ENCODE assay signal across 9 mouse cellular contexts in the genomic region with DNA sequence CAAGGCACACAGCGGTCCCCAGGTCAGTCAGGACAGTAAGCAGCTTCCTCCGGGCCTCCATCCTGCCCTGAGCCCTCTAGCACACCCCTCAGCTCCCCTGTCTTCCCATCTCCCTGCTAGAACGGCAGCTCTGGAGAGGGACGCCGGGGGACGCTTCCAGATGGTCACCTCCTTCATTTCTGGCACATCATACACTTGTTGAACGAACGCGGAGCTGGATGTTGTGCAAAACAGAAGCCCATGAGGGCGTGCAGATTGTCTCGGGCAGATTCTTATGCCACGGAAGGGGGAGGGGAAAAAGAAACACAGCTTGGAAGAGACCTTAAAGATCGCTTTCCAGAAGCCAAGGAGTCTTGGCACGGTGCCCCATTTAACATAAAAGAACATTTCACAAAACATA.
DNase-seq lines count a peak whose midpoint lies in the region; ATAC-seq lines count a peak whose summit lies in the region.
"Had no signal": no experiment of that assay in that cellular context is flagged by ENCODE, and none has a peak within 500 bp of the region (broad histone marks: within the 10 kb centered on the region; RNA-seq: fewer than 3 reads in every experiment).

No protein-coding gene starts in this region.

- H3K36me3 ChIP-seq in forebrain, embryonic 11.5 days (ENCODE audit: control insufficient read depth, insufficient read depth, low read length): no peaks in the 10 kb centered on the region
- H3K36me3 ChIP-seq in forebrain, embryonic 10.5 days (replicated peaks): peaks cover 10% of the 10 kb centered on the region
- no peaks in the 10 kb centered on the region for H3K36me3 ChIP-seq in hindbrain, embryonic 11.5 days (ENCODE audit: control insufficient read depth, insufficient read depth, low read length)
- H3K36me3 ChIP-seq in neural tube, embryonic 12.5 days: peaks cover 10% of the 10 kb centered on the region

- no peak overlapping the region for H3K4me2 ChIP-seq in forebrain, embryonic 11.5 days (ENCODE audit: low read depth, low read length, severe bottlenecking)
- no peak overlapping the region; the same call in 1 of the 2 replicates for H3K4me2 ChIP-seq in hindbrain, embryonic 11.5 days (replicated peaks; ENCODE audit: low read depth, low read length)
- H3K4me2 ChIP-seq in neural tube, embryonic 12.5 days (replicated peaks): peak overlapping the region; percentile 38
- H3K4me2 ChIP-seq: embryonic facial prominence, embryonic 12.5 days had no signal

- intact Hi-C loops in left cerebral cortex, postnatal 36 days (cut with DNase I): loop anchor here (2.0 kb wide), 1 partner anchor 78 kb away; a partner anchor contains a TSS

- H3K9ac ChIP-seq in forebrain, embryonic 11.5 days (ENCODE audit: low read length): no peak overlapping the region
- H3K9ac ChIP-seq in hindbrain, embryonic 11.5 days (ENCODE audit: low read depth, low read length): no peak overlapping the region
- no peak overlapping the region for H3K9ac ChIP-seq in neural tube, embryonic 12.5 days
- H3K9ac ChIP-seq: embryonic facial prominence, embryonic 12.5 days had no signal

- H3K27ac ChIP-seq in forebrain, embryonic 11.5 days (ENCODE audit: low read depth, low read length): no peak overlapping the region
- H3K27ac ChIP-seq in forebrain, embryonic 10.5 days: no peak overlapping the region
- H3K27ac ChIP-seq in hindbrain, embryonic 11.5 days (ENCODE audit: low read depth, low read length): no peak overlapping the region
- no peak overlapping the region for H3K27ac ChIP-seq in neural tube, embryonic 12.5 days
- H3K27ac ChIP-seq: embryonic facial prominence, embryonic 12.5 days had no signal

- peak; percentile 37 for ATAC-seq in forebrain, embryonic 11.5 days (replicated peaks; ENCODE audit: low FRiP score)
- ATAC-seq in hindbrain, embryonic 11.5 days (ENCODE audit: low FRiP score): peak; percentile 51
- ATAC-seq in neural tube, embryonic 12.5 days (ENCODE audit: low FRiP score, low read depth): peak; percentile 54; the same call in 1 of the 2 replicates

- H3K4me1 ChIP-seq in forebrain, embryonic 11.5 days (replicated peaks; ENCODE audit: control insufficient read depth, insufficient read depth, low read length): peaks cover 10% of the 10 kb centered on the region; the same call in 1 of the 2 replicates
- peaks cover 20% of the 10 kb centered on the region for H3K4me1 ChIP-seq in forebrain, embryonic 10.5 days
- H3K4me1 ChIP-seq in hindbrain, embryonic 11.5 days (replicated peaks; ENCODE audit: control insufficient read depth, insufficient read depth, low read length): peaks cover 4% of the 10 kb centered on the region; the same call in 1 of the 2 replicates
- H3K4me1 ChIP-seq in neural tube, embryonic 12.5 days: peaks cover 13% of the 10 kb centered on the region

- WGBS in forebrain, embryonic 11.5 days: 82% methylated on average over 14 of the region's 14 CpGs
- 89% methylated on average over 14 of the region's 14 CpGs for WGBS in forebrain, embryonic 10.5 days
- WGBS in hindbrain, embryonic 11.5 days: 66% methylated on average over 14 of the region's 14 CpGs
- WGBS in neural tube, embryonic 12.5 days: 66% methylated on average over 14 of the region's 14 CpGs

- peaks cover 4% of the 10 kb centered on the region; the same call in 1 of the 2 replicates for H3K27me3 ChIP-seq in forebrain, embryonic 11.5 days (ENCODE audit: control insufficient read depth, insufficient read depth, low read length)
- peaks cover 17% of the 10 kb centered on the region; the same call in 1 of the 2 replicates for H3K27me3 ChIP-seq in forebrain, embryonic 10.5 days (ENCODE audit: poor library complexity, severe bottlenecking)
- H3K27me3 ChIP-seq in hindbrain, embryonic 11.5 days (ENCODE audit: control insufficient read depth, insufficient read depth, low read length): peaks cover 5% of the 10 kb centered on the region; the same call in 1 of the 2 replicates
- H3K27me3 ChIP-seq in neural tube, embryonic 12.5 days (replicated peaks): no peaks in the 10 kb centered on the region; the same call in 1 of the 2 replicates
- H3K27me3 ChIP-seq: embryonic facial prominence, embryonic 12.5 days had no signal

- no peak overlapping the region for H3K4me3 ChIP-seq in forebrain, embryonic 11.5 days (ENCODE audit: low read depth, low read length)
- H3K4me3 ChIP-seq in forebrain, embryonic 10.5 days: no peak overlapping the region
- no peak overlapping the region for H3K4me3 ChIP-seq in hindbrain, embryonic 11.5 days (ENCODE audit: low read depth, low read length)
- no peak overlapping the region for H3K4me3 ChIP-seq in neural tube, embryonic 12.5 days
- H3K4me3 ChIP-seq: embryonic facial prominence, embryonic 12.5 days had no signal

- DNase-seq in forebrain, embryonic 11.5 days (ENCODE audit: low spot score): no peak
- no peak for DNase-seq in forebrain, embryonic 10.5 days (ENCODE audit: extremely low spot score, low spot score)
- peak; percentile 19 to 25 for DNase-seq in left cerebral cortex, postnatal 36 days (ENCODE audit: low spot score in 2 of 2)
- no peak for DNase-seq in left cerebral cortex, adult 8-10 months (ENCODE audit: low spot score in 2 of 2)
- DNase-seq in hindbrain, embryonic 11.5 days (ENCODE audit: low spot score): peak; percentile 37
- no peak for DNase-seq in gastrocnemius, postnatal 10 days
- no peak for DNase-seq in embryo, embryonic 10 days (ENCODE audit: low spot score)

- no peaks in the 10 kb centered on the region; the same call in 1 of the 2 replicates for H3K9me3 ChIP-seq in forebrain, embryonic 11.5 days (ENCODE audit: control insufficient read depth, low read length)
- peaks cover 7% of the 10 kb centered on the region for H3K9me3 ChIP-seq in forebrain, embryonic 10.5 days
- no peaks in the 10 kb centered on the region for H3K9me3 ChIP-seq in hindbrain, embryonic 11.5 days (ENCODE audit: control insufficient read depth, low read length)
- 0 out of 2 replicates have a peak, but pooled peaks cover 6% of the 10 kb centered on the region for H3K9me3 ChIP-seq in neural tube, embryonic 12.5 days
- H3K9me3 ChIP-seq: embryonic facial prominence, embryonic 12.5 days had no signal

Comparison
In these comparisons a context has a peak if more than half of its experiments do, and no peak if none do; other contexts are left out.
1. DNase-seq: peak in left cerebral cortex, postnatal 36 days (2 of 2) and hindbrain, embryonic 11.5 days (single experiment); none in forebrain, embryonic 11.5 days (single experiment), forebrain, embryonic 10.5 days (single experiment), left cerebral cortex, adult 8-10 months (0 of 2), gastrocnemius, postnatal 10 days (single experiment) and embryo, embryonic 10 days (single experiment).
2. Peak in every context shown above with its lines, with median percentiles within 50 percentile points of each other: ATAC-seq.